Mouse (Mus musculus): Measurements from ENCODE around the gene Rpl35a. TPM values are rescaled to one million over a fixed set of nuclear protein-coding genes. Genes with fewer than 3 reads are reported as not detected.

The Rpl35a gene
- polyA plus RNA-seq, 1 experiment from 2014 or later, result 500 TPM

- no peak overlapping the region for H3K27ac ChIP-seq (ENCODE audit: low read length)
- H3K27me3 ChIP-seq (ENCODE audit: control insufficient read depth, insufficient read depth, low read length), result no peaks in the 10 kb centered on the region
- ATAC-seq (replicated peaks; ENCODE audit: extremely low read depth, insufficient read depth, low FRiP score), result no peak
- H3K36me3 ChIP-seq (ENCODE audit: control insufficient read depth, insufficient read depth), result peaks cover 22% of the 10 kb centered on the region
- H3K9ac ChIP-seq (ENCODE audit: low read length), result no peak overlapping the region
- peaks cover 16% of the 10 kb centered on the region for H3K4me1 ChIP-seq (ENCODE audit: control insufficient read depth, insufficient read depth, low read length)
- 87% methylated on average over 2 of the region's 2 CpGs for WGBS
- H3K4me2 ChIP-seq (ENCODE audit: low read depth, low read length), result no peak overlapping the region
- no peaks in the 10 kb centered on the region for H3K9me3 ChIP-seq (replicated peaks; ENCODE audit: control insufficient read depth, low read length)
- H3K4me3 ChIP-seq (ENCODE audit: low read length), result no peak overlapping the region
These were observed 4.7 kb downstream of the Rpl35a start for GRCm38 (mm10) chr16:33060926-33061325.

GRCm38 (mm10) chr16:33061400-33061799, 5.1 kb downstream of the Rpl35a start:
- no peak for ATAC-seq (replicated peaks; ENCODE audit: extremely low read depth, insufficient read depth, low FRiP score)
- no peaks in the 10 kb centered on the region for H3K27me3 ChIP-seq (ENCODE audit: control insufficient read depth, insufficient read depth, low read length)
- 48% methylated on average over 11 of the region's 11 CpGs for WGBS
- no peak overlapping the region; the same call in 1 of the 2 replicates for H3K4me3 ChIP-seq (ENCODE audit: low read length)
- H3K4me2 ChIP-seq (ENCODE audit: low read depth, low read length), result peak overlapping the region; percentile 86
- peaks cover 22% of the 10 kb centered on the region for H3K36me3 ChIP-seq (ENCODE audit: control insufficient read depth, insufficient read depth)
- peak overlapping the region; percentile 75 for H3K9ac ChIP-seq (ENCODE audit: low read length)
- peaks cover 16% of the 10 kb centered on the region for H3K4me1 ChIP-seq (ENCODE audit: control insufficient read depth, insufficient read depth, low read length)
- peak overlapping the region; percentile 89 for H3K27ac ChIP-seq (ENCODE audit: low read length)
- no peaks in the 10 kb centered on the region for H3K9me3 ChIP-seq (replicated peaks; ENCODE audit: control insufficient read depth, low read length)

GRCm38 (mm10) chr16:33062024-33062681, 5.9 kb downstream of the Rpl35a start, which contains the start of gene Lmln:
Lmln (plus strand) TSS chr16:33062521.
- WGBS, result under 1% methylated on average over 51 of the region's 64 CpGs
- peak; percentile 98 for ATAC-seq (replicated peaks; ENCODE audit: extremely low read depth, insufficient read depth, low FRiP score)

GRCm38 (mm10) chr16:33062682-33063131, 6.5 kb downstream of the Rpl35a start:
- H3K9me3 ChIP-seq (replicated peaks; ENCODE audit: control insufficient read depth, low read length), result no peaks in the 10 kb centered on the region
- H3K4me1 ChIP-seq (ENCODE audit: control insufficient read depth, insufficient read depth, low read length), result peaks cover 16% of the 10 kb centered on the region
- no peaks in the 10 kb centered on the region for H3K27me3 ChIP-seq (ENCODE audit: control insufficient read depth, insufficient read depth, low read length)
- H3K4me3 ChIP-seq (ENCODE audit: low read length), result peak overlapping the region; percentile 63
- peak overlapping the region; percentile 75 for H3K9ac ChIP-seq (ENCODE audit: low read length)
- peak overlapping the region; percentile 86 for H3K4me2 ChIP-seq (ENCODE audit: low read depth, low read length)
- under 1% methylated on average over 35 of the region's 35 CpGs for WGBS
- H3K27ac ChIP-seq (ENCODE audit: low read length), result peak overlapping the region; percentile 89
- ATAC-seq (replicated peaks; ENCODE audit: extremely low read depth, insufficient read depth, low FRiP score), result peak; percentile 52
- peaks cover 22% of the 10 kb centered on the region for H3K36me3 ChIP-seq (ENCODE audit: control insufficient read depth, insufficient read depth)

More at GRCm38 (mm10) chr16:33062024-33062681, 5.9 kb downstream of the Rpl35a start, which contains the start of gene Lmln:
- Histone ChIP-seq H3K36me3 (ENCODE audit: control insufficient read depth, insufficient read depth) (peaks cover 22% of the 10 kb centered on the region), H3K27me3 (ENCODE audit: control insufficient read depth, insufficient read depth, low read length) (no peaks in the 10 kb centered on the region), H3K4me2 (ENCODE audit: low read depth, low read length) (peak within 1 kb of the TSS; percentile 86), H3K9ac (ENCODE audit: low read length) (peak within 1 kb of the TSS; percentile 75), H3K4me3 (ENCODE audit: low read length) (peak within 1 kb of the TSS; percentile 63), H3K9me3 (replicated peaks; ENCODE audit: control insufficient read depth, low read length) (no peaks in the 10 kb centered on the region), H3K27ac (ENCODE audit: low read length) (peak within 1 kb of the TSS; percentile 89), H3K4me1 (ENCODE audit: control insufficient read depth, insufficient read depth, low read length) (peaks cover 16% of the 10 kb centered on the region)

- peak overlapping the region; percentile 86 for H3K4me2 ChIP-seq (ENCODE audit: low read depth, low read length)
- WGBS, result 19% methylated on average over 7 of the region's 7 CpGs
- peaks cover 11% of the 10 kb centered on the region for H3K4me1 ChIP-seq (ENCODE audit: control insufficient read depth, insufficient read depth, low read length)
- ATAC-seq (replicated peaks; ENCODE audit: extremely low read depth, insufficient read depth, low FRiP score), result no peak
- H3K4me3 ChIP-seq (ENCODE audit: low read length), result peak overlapping the region; percentile 63
- peaks cover 18% of the 10 kb centered on the region for H3K36me3 ChIP-seq (ENCODE audit: control insufficient read depth, insufficient read depth)
- H3K9ac ChIP-seq (ENCODE audit: low read length), result peak overlapping the region; percentile 75
- no peaks in the 10 kb centered on the region for H3K27me3 ChIP-seq (ENCODE audit: control insufficient read depth, insufficient read depth, low read length)
- no peaks in the 10 kb centered on the region for H3K9me3 ChIP-seq (replicated peaks; ENCODE audit: control insufficient read depth, low read length)
- peak overlapping the region; percentile 89 for H3K27ac ChIP-seq (ENCODE audit: low read length)
These were observed 7.0 kb downstream of the Rpl35a start for GRCm38 (mm10) chr16:33063267-33063666.

- Histone ChIP-seq H3K9ac (ENCODE audit: low read length) (no peak overlapping the region), H3K27me3 (ENCODE audit: control insufficient read depth, insufficient read depth, low read length) (no peaks in the 10 kb centered on the region), H3K4me3 (ENCODE audit: low read length) (no peak overlapping the region), H3K4me1 (ENCODE audit: control insufficient read depth, insufficient read depth, low read length) (peaks cover 9% of the 10 kb centered on the region), H3K4me2 (ENCODE audit: low read depth, low read length) (no peak overlapping the region), H3K36me3 (ENCODE audit: control insufficient read depth, insufficient read depth) (peaks cover 9% of the 10 kb centered on the region), H3K9me3 (replicated peaks; ENCODE audit: control insufficient read depth, low read length) (no peaks in the 10 kb centered on the region), H3K27ac (ENCODE audit: low read length) (no peak overlapping the region)
- WGBS, result 78% methylated on average over 9 of the region's 9 CpGs
- ATAC-seq (replicated peaks; ENCODE audit: extremely low read depth, insufficient read depth, low FRiP score), result no peak
These were observed 8.4 kb downstream of the Rpl35a start for GRCm38 (mm10) chr16:33064636-33065035.

- H3K4me2 ChIP-seq (ENCODE audit: low read depth, low read length), result no peak overlapping the region
- no peak overlapping the region for H3K27ac ChIP-seq (ENCODE audit: low read length)
- no peak overlapping the region for H3K4me3 ChIP-seq (ENCODE audit: low read length)
- no peak for ATAC-seq (replicated peaks; ENCODE audit: extremely low read depth, insufficient read depth, low FRiP score)
- H3K9me3 ChIP-seq (replicated peaks; ENCODE audit: control insufficient read depth, low read length), result no peaks in the 10 kb centered on the region
- H3K9ac ChIP-seq (ENCODE audit: low read length), result no peak overlapping the region
- no peaks in the 10 kb centered on the region for H3K27me3 ChIP-seq (ENCODE audit: control insufficient read depth, insufficient read depth, low read length)
- H3K36me3 ChIP-seq (ENCODE audit: control insufficient read depth, insufficient read depth), result peaks cover 9% of the 10 kb centered on the region
- H3K4me1 ChIP-seq (ENCODE audit: control insufficient read depth, insufficient read depth, low read length), result no peaks in the 10 kb centered on the region
These were observed 14.7 kb downstream of the Rpl35a start for GRCm38 (mm10) chr16:33070928-33071327.

- Histone ChIP-seq H3K36me3 (ENCODE audit: control insufficient read depth, insufficient read depth) (peaks cover 14% of the 10 kb centered on the region), H3K4me2 (ENCODE audit: low read depth, low read length) (no peak overlapping the region), H3K4me1 (ENCODE audit: control insufficient read depth, insufficient read depth, low read length) (no peaks in the 10 kb centered on the region), H3K4me3 (ENCODE audit: low read length) (no peak overlapping the region), H3K9me3 (replicated peaks; ENCODE audit: control insufficient read depth, low read length) (no peaks in the 10 kb centered on the region), H3K9ac (ENCODE audit: low read length) (no peak overlapping the region), H3K27me3 (ENCODE audit: control insufficient read depth, insufficient read depth, low read length) (no peaks in the 10 kb centered on the region), H3K27ac (ENCODE audit: low read length) (no peak overlapping the region)
- ATAC-seq (replicated peaks; ENCODE audit: extremely low read depth, insufficient read depth, low FRiP score), result no peak
- 86% methylated on average over 6 of the region's 6 CpGs for WGBS
These were observed 16.8 kb downstream of the Rpl35a start for GRCm38 (mm10) chr16:33072871-33073557.

GRCm38 (mm10) chr16:33074967-33075366, 18.7 kb downstream of the Rpl35a start:
- WGBS, result 69% methylated on average over 5 of the region's 5 CpGs
- no peaks in the 10 kb centered on the region for H3K9me3 ChIP-seq (replicated peaks; ENCODE audit: control insufficient read depth, low read length)
- no peak overlapping the region for H3K9ac ChIP-seq (ENCODE audit: low read length)
- H3K36me3 ChIP-seq (ENCODE audit: control insufficient read depth, insufficient read depth), result peaks cover 14% of the 10 kb centered on the region
- H3K27ac ChIP-seq (ENCODE audit: low read length), result no peak overlapping the region
- H3K4me3 ChIP-seq (ENCODE audit: low read length), result no peak overlapping the region
- H3K4me2 ChIP-seq (ENCODE audit: low read depth, low read length), result no peak overlapping the region
- no peak for ATAC-seq (replicated peaks; ENCODE audit: extremely low read depth, insufficient read depth, low FRiP score)
- H3K4me1 ChIP-seq (ENCODE audit: control insufficient read depth, insufficient read depth, low read length), result no peaks in the 10 kb centered on the region
- H3K27me3 ChIP-seq (ENCODE audit: control insufficient read depth, insufficient read depth, low read length), result no peaks in the 10 kb centered on the region

Measured in heart, embryonic 16.5 days (tissue).